Mouse (Mus musculus) kidney, adult 2 months (tissue): ENCODE results near the gene Sucnr1.

Experiments
- CTCF ChIP-seq: fragments of 200-500 bp; conservative IDR thresholded peaks from 2 replicates; pipeline ENCODE4 v1.5.1; 2011; ENCODE audit warnings: low read depth, mild to moderate bottlenecking, control low read depth, low read length, moderate library complexity, mixed read lengths; ENCODE audit not compliant: insufficient read depth, insufficient read length
- POLR2A ChIP-seq: fragments of 200-500 bp; IDR thresholded peaks from one replicate; pipeline ENCODE4 v1.6.1; 2011; ENCODE audit warnings: low read depth, low read length, control low read depth

- TF ChIP-seq POLR2A (no peak), CTCF (no peak)
These were observed 46.6 kb downstream of the Sucnr1 start for GRCm38 (mm10) chr3:60128282-60128681.
